Mouse (Mus musculus): ENCODE results near the gene Nbas. TPM values are rescaled to one million over a fixed set of nuclear protein-coding genes. Genes with fewer than 3 reads are reported as not detected.

Gene Nbas
- polyA plus RNA-seq, 1 experiment = 27.7 TPM

- Histone ChIP-seq H3K4me3 (ENCODE audit: insufficient read depth, low read length) (no peak overlapping the region), H3K27ac (ENCODE audit: insufficient read depth, low read length) (no peak overlapping the region), H3K4me1 (ENCODE audit: control insufficient read depth, insufficient read depth, low read length) (no peaks in the 10 kb centered on the region)
- TF ChIP-seq CTCF (IDR thresholded peaks at IDR 0.05; ENCODE audit: borderline replicate concordance, insufficient read depth, low read length) (no peak), POLR2A (IDR thresholded peaks at IDR 0.05; ENCODE audit: low read depth, low read length) (no peak)
These were observed 24.5 kb downstream of the Nbas start for GRCm38 (mm10) chr12:13293421-13293881.

- Histone ChIP-seq H3K4me3 (ENCODE audit: insufficient read depth, low read length) (no peak overlapping the region), H3K4me1 (ENCODE audit: control insufficient read depth, insufficient read depth, low read length) (no peaks in the 10 kb centered on the region), H3K27ac (ENCODE audit: insufficient read depth, low read length) (no peak overlapping the region)
- TF ChIP-seq POLR2A (IDR thresholded peaks at IDR 0.05; ENCODE audit: low read depth, low read length) = no peak
These were observed 34.1 kb downstream of the Nbas start for GRCm38 (mm10) chr12:13303037-13303436.

GRCm38 (mm10) chr12:13313966-13314365, 45.0 kb downstream of the Nbas start:
- TF ChIP-seq CTCF (IDR thresholded peaks at IDR 0.05; ENCODE audit: borderline replicate concordance, insufficient read depth, low read length) = no peak
- no peak for TF ChIP-seq POLR2A (IDR thresholded peaks at IDR 0.05; ENCODE audit: low read depth, low read length)
- H3K4me3 ChIP-seq (ENCODE audit: insufficient read depth, low read length) = no peak overlapping the region
- no peak overlapping the region for H3K27ac ChIP-seq (ENCODE audit: insufficient read depth, low read length)
- no peaks in the 10 kb centered on the region for H3K4me1 ChIP-seq (ENCODE audit: control insufficient read depth, insufficient read depth, low read length)

DNA sequence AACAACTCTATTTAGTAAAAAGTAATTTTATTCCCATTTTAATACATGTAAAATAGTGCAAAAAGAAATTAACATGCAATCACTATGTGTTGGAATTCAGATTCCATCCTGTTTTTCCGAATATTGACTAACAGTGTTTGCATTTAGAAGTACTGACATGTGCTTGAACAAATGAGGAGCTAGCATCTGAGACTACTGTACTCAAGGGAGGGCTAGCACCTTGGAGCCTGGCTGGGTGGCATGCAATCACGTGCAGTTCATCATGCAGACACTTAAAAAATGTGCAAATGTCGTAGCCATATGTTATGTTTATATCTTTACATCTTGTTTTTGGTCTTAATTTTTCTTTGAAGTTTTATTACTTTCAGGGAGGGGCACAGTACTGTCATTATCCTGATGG, 45.5 kb downstream of the Nbas start:
- no peak overlapping the region for H3K27ac ChIP-seq (ENCODE audit: insufficient read depth, low read length)
- TF ChIP-seq POLR2A (IDR thresholded peaks at IDR 0.05; ENCODE audit: low read depth, low read length) (no peak), CTCF (IDR thresholded peaks at IDR 0.05; ENCODE audit: borderline replicate concordance, insufficient read depth, low read length) (no peak)
- H3K4me3 ChIP-seq (ENCODE audit: insufficient read depth, low read length) = no peak overlapping the region
- H3K4me1 ChIP-seq (ENCODE audit: control insufficient read depth, insufficient read depth, low read length) = no peaks in the 10 kb centered on the region

DNA sequence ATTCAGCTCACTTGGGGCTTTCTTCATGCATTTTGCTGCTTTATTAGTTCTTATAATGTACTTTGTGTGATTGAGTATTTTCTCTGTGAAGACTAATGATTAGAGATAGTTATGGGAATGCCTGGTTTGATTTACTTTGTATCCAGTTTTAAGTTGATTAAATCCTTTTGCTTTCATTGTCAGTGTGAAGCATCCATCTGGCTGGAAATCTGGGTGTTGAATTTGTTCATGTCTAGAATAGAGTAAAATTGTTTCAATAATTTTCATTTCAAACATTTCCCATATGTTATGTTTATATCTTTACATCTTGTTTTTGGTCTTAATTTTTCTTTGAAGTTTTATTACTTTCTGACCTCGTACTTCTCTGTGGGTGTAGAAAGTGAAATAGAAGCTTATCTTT, 46.1 kb downstream of the Nbas start:
- no peak overlapping the region for H3K27ac ChIP-seq (ENCODE audit: insufficient read depth, low read length)

GRCm38 (mm10) chr12:13342535-13342934, 73.6 kb downstream of the Nbas start:
- TF ChIP-seq POLR2A (IDR thresholded peaks at IDR 0.05; ENCODE audit: low read depth, low read length) = no peak
- TF ChIP-seq CTCF (IDR thresholded peaks at IDR 0.05; ENCODE audit: borderline replicate concordance, insufficient read depth, low read length) = no peak
- no peak overlapping the region for H3K4me3 ChIP-seq (ENCODE audit: insufficient read depth, low read length)
- no peaks in the 10 kb centered on the region for H3K4me1 ChIP-seq (ENCODE audit: control insufficient read depth, insufficient read depth, low read length)
- no peak overlapping the region for H3K27ac ChIP-seq (ENCODE audit: insufficient read depth, low read length)

More for the DNA sequence above, 46.1 kb downstream of the Nbas start:
- Histone ChIP-seq H3K4me3 (ENCODE audit: insufficient read depth, low read length) (no peak overlapping the region), H3K4me1 (ENCODE audit: control insufficient read depth, insufficient read depth, low read length) (no peaks in the 10 kb centered on the region)
- TF ChIP-seq CTCF (IDR thresholded peaks at IDR 0.05; ENCODE audit: borderline replicate concordance, insufficient read depth, low read length) = no peak
- TF ChIP-seq POLR2A (IDR thresholded peaks at IDR 0.05; ENCODE audit: low read depth, low read length) = no peak

DNA sequence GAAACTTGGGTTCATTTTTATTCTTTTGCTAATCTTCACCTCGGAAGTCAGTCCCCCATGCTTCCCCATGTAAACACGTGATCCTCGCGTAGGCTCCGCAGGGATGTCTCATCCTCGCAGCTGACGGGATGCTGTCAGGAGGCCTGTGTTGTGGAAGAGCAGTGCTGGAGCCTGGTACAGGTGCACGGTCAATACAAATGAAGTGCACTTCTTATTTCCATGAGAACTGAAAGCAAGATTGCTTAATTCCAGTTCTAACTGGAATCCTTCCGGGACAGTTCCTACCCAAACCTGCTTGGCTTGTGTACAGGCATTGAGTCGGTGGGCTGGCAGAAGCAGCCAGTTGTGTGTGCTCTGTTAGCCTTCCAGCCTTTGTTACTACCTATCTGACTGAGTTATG, 87.3 kb downstream of the Nbas start:
- Histone ChIP-seq H3K4me1 (ENCODE audit: control insufficient read depth, insufficient read depth, low read length) (no peaks in the 10 kb centered on the region), H3K4me3 (ENCODE audit: insufficient read depth, low read length) (no peak overlapping the region), H3K27ac (ENCODE audit: insufficient read depth, low read length) (no peak overlapping the region)
- TF ChIP-seq POLR2A (IDR thresholded peaks at IDR 0.05; ENCODE audit: low read depth, low read length) (no peak), CTCF (IDR thresholded peaks at IDR 0.05; ENCODE audit: borderline replicate concordance, insufficient read depth, low read length) (no peak)

DNA sequence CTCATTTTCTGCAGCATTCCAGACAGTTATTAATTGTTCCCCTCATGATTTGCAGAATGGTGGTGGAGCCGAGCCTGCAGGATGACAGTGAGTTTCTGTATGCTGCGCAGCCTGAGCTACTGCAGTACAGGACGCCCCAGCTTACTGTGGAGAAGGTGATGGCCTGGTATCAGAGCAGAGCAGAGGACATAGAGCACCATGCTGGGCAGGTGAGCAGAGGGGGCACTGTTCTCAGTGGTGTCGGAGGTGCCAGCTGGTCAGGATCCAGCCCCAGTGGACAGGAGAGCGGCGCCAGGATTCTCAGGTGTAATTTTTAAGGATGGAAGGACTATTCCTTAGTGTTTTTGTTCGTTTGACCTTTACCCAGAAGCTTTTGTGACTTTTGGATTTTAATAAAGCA, 87.8 kb downstream of the Nbas start:
- Histone ChIP-seq H3K4me3 (ENCODE audit: insufficient read depth, low read length) (no peak overlapping the region), H3K4me1 (ENCODE audit: control insufficient read depth, insufficient read depth, low read length) (no peaks in the 10 kb centered on the region), H3K27ac (ENCODE audit: insufficient read depth, low read length) (no peak overlapping the region)
- no peak for TF ChIP-seq POLR2A (IDR thresholded peaks at IDR 0.05; ENCODE audit: low read depth, low read length)
- no peak for TF ChIP-seq CTCF (IDR thresholded peaks at IDR 0.05; ENCODE audit: borderline replicate concordance, insufficient read depth, low read length)

DNA sequence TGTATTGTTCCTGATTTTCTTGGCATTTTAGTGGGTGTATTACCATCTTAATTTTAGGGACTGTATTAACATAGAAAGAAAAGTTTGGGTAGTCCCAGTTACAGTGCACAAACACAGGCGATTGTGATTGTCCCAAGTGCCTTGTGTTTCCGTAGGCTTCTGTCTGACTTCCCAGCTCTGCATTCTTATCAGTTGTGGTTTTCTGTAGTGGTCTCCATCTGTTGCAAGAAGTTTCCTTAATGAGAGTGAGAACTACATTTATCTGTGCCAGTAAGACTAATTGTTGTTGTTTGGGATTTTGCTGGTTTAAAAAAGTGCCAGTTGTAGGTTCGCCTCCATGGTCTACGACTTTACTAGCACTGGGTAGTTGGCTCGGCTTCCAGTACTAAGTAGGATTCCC, 88.3 kb downstream of the Nbas start:
- H3K4me1 ChIP-seq (ENCODE audit: control insufficient read depth, insufficient read depth, low read length) = no peaks in the 10 kb centered on the region
- no peak overlapping the region for H3K27ac ChIP-seq (ENCODE audit: insufficient read depth, low read length)
- TF ChIP-seq POLR2A (IDR thresholded peaks at IDR 0.05; ENCODE audit: low read depth, low read length) (no peak), CTCF (IDR thresholded peaks at IDR 0.05; ENCODE audit: borderline replicate concordance, insufficient read depth, low read length) (no peak)
- no peak overlapping the region for H3K4me3 ChIP-seq (ENCODE audit: insufficient read depth, low read length)

- Histone ChIP-seq H3K4me3 (ENCODE audit: insufficient read depth, low read length) (no peak overlapping the region), H3K4me1 (ENCODE audit: control insufficient read depth, insufficient read depth, low read length) (no peaks in the 10 kb centered on the region), H3K27ac (ENCODE audit: insufficient read depth, low read length) (no peak overlapping the region)
- TF ChIP-seq CTCF (IDR thresholded peaks at IDR 0.05; ENCODE audit: borderline replicate concordance, insufficient read depth, low read length) = no peak
- TF ChIP-seq POLR2A (IDR thresholded peaks at IDR 0.05; ENCODE audit: low read depth, low read length) = no peak
These were observed 89.9 kb downstream of the Nbas start for GRCm38 (mm10) chr12:13358849-13359248.
